Mouse (Mus musculus) forebrain, embryonic 14.5 days (tissue): ENCODE measurements around the gene Nhej1. TPM values are rescaled to one million over a fixed set of nuclear protein-coding genes. Genes with fewer than 3 reads are reported as not detected.
A peak's percentile ranks its signal among the peaks of the same experiment; 100 is the strongest.

Experiments used
- ATAC-seq: fragments of 200-750 bp; cut with Nextera tagmentation; 2 replicates; pipeline ENCODE4 v1.8.0; 2017; ENCODE audit warnings: mild to moderate bottlenecking, moderate library complexity
- DNase-seq: peaks from one replicate; pipeline ENCODE4 v3.0.0-alpha.2; 2015; ENCODE audit warnings: low spot score
- H3K27ac ChIP-seq: fragments of 300-500 bp; sonication (generic); 2 replicates; pipeline ENCODE4 v1.5.1; 2014; ENCODE audit warnings: low read depth, mild to moderate bottlenecking, control low read depth, low read length, moderate library complexity
- H3K27me3 ChIP-seq: fragments of 300-500 bp; sonication (generic); replicated peaks from 2 replicates; pipeline ENCODE4 v1.6.1; 2014; ENCODE audit warnings: low read length, control low read depth, mixed read lengths; ENCODE audit not compliant: control insufficient read depth, insufficient read depth
- H3K36me3 ChIP-seq: fragments of 300-500 bp; sonication (generic); 2 replicates; pipeline ENCODE4 v1.6.1; 2014; ENCODE audit warnings: low read length, control low read depth; ENCODE audit not compliant: control insufficient read depth, insufficient read depth
- H3K4me1 ChIP-seq: fragments of 300-500 bp; sonication (generic); 2 replicates; pipeline ENCODE4 v1.6.1; 2014; ENCODE audit warnings: antibody characterized with exemption, low read length, control low read depth; ENCODE audit not compliant: control insufficient read depth, insufficient read depth
- H3K4me2 ChIP-seq: fragments of 300-500 bp; sonication (generic); 2 replicates; pipeline ENCODE4 v1.6.1; 2014; ENCODE audit warnings: mild to moderate bottlenecking, control low read depth, low read length
- H3K4me3 ChIP-seq: fragments of 300-500 bp; sonication (generic); 2 replicates; pipeline ENCODE4 v1.5.1; 2014; ENCODE audit warnings: low read depth, low read length, control low read depth
- H3K9ac ChIP-seq: fragments of 300-500 bp; sonication (generic); 2 replicates; pipeline ENCODE4 v1.6.1; 2014; ENCODE audit warnings: mild to moderate bottlenecking, low read length, control low read depth, moderate library complexity
- H3K9me3 ChIP-seq: fragments of 300-500 bp; sonication (generic); replicated peaks from 2 replicates; pipeline ENCODE4 v1.6.1; 2016; ENCODE audit warnings: low read length, control low read depth, mixed read lengths; ENCODE audit not compliant: control insufficient read depth
- WGBS: fragments of 180-500 bp; shearing (Covaris S2); extraction: QIAGEN DNeasy Blood & Tissue Kit; methylation state at CpG from one replicate; pipeline ENCODE4 v1.1.7; 2014; 5-methylcytosine and 5-hydroxymethylcytosine counted together
- polyA plus RNA-seq: library from polyadenylated mRNA; unstranded; fragments of >200 nt; fragmentation: Nextera tagmentation; extraction: Ambion mirVana; gene quantifications from 2 replicates; pipeline ENCODE4 v1.2.1, GENCODE M21; 2014

Nhej1 gene
- polyA plus RNA-seq, 1 experiment from 2014 or later: 8.8 TPM

- no peak overlapping the region for H3K9ac ChIP-seq
- no peaks in the 10 kb centered on the region for H3K9me3 ChIP-seq
- no peaks in the 10 kb centered on the region for H3K36me3 ChIP-seq
- no peak for DNase-seq
- no peak overlapping the region for H3K4me3 ChIP-seq
- H3K27ac ChIP-seq: no peak overlapping the region
- no peaks in the 10 kb centered on the region for H3K4me1 ChIP-seq
- WGBS: 66% methylated on average over 2 of the region's 2 CpGs
- ATAC-seq: no peak
- H3K27me3 ChIP-seq: no peaks in the 10 kb centered on the region
- H3K4me2 ChIP-seq: no peak overlapping the region
These were observed 114.8 kb downstream of the Nhej1 start for GRCm38 (mm10) chr1:75010203-75010602.

GRCm38 (mm10) chr1:75006016-75006415 lies 119.0 kb downstream of the Nhej1 start:
- Histone ChIP-seq H3K4me3 (no peak overlapping the region), H3K27ac (no peak overlapping the region), H3K9ac (no peak overlapping the region), H3K27me3 (no peaks in the 10 kb centered on the region), H3K9me3 (no peaks in the 10 kb centered on the region), H3K36me3 (no peaks in the 10 kb centered on the region), H3K4me1 (no peaks in the 10 kb centered on the region), H3K4me2 (no peak overlapping the region)
- no peak for DNase-seq
- no peak for ATAC-seq
- WGBS: 68% methylated on average over 4 of the region's 4 CpGs

- no peak for DNase-seq
- Histone ChIP-seq H3K27me3 (no peaks in the 10 kb centered on the region), H3K4me1 (no peaks in the 10 kb centered on the region), H3K4me2 (no peak overlapping the region), H3K4me3 (no peak overlapping the region), H3K9me3 (no peaks in the 10 kb centered on the region), H3K36me3 (no peaks in the 10 kb centered on the region), H3K9ac (no peak overlapping the region), H3K27ac (no peak overlapping the region)
- no peak for ATAC-seq
- WGBS: 77% methylated on average over 6 of the region's 6 CpGs
These were observed 123.8 kb downstream of the Nhej1 start for GRCm38 (mm10) chr1:75001183-75001582.

GRCm38 (mm10) chr1:75000496-75000895 lies 124.5 kb downstream of the Nhej1 start:
- Histone ChIP-seq H3K27me3 (no peaks in the 10 kb centered on the region), H3K9ac (no peak overlapping the region), H3K4me1 (no peaks in the 10 kb centered on the region), H3K9me3 (no peaks in the 10 kb centered on the region), H3K4me3 (no peak overlapping the region), H3K36me3 (no peaks in the 10 kb centered on the region), H3K4me2 (no peak overlapping the region), H3K27ac (no peak overlapping the region)
- DNase-seq (peak; percentile 39), ATAC-seq (no peak)
- 0% methylated on average over 1 of the region's 1 CpGs for WGBS

GRCm38 (mm10) chr1:74999173-74999572 lies 125.8 kb downstream of the Nhej1 start:
- WGBS: 89% methylated on average over 5 of the region's 5 CpGs
- no peak for DNase-seq
- no peak for ATAC-seq
- Histone ChIP-seq H3K9me3 (no peaks in the 10 kb centered on the region), H3K4me2 (no peak overlapping the region), H3K4me1 (no peaks in the 10 kb centered on the region), H3K36me3 (no peaks in the 10 kb centered on the region), H3K27me3 (no peaks in the 10 kb centered on the region), H3K9ac (no peak overlapping the region), H3K4me3 (no peak overlapping the region), H3K27ac (no peak overlapping the region)

GRCm38 (mm10) chr1:74997231-74997630 lies 127.8 kb downstream of the Nhej1 start:
- Histone ChIP-seq H3K27me3 (no peaks in the 10 kb centered on the region), H3K4me2 (no peak overlapping the region), H3K27ac (no peak overlapping the region), H3K4me1 (no peaks in the 10 kb centered on the region), H3K36me3 (no peaks in the 10 kb centered on the region), H3K4me3 (no peak overlapping the region), H3K9me3 (no peaks in the 10 kb centered on the region), H3K9ac (no peak overlapping the region)
- 88% methylated on average over 2 of the region's 2 CpGs for WGBS
- no peak for DNase-seq
- no peak for ATAC-seq

- H3K27ac ChIP-seq: no peak overlapping the region
These were observed 148.0 kb downstream of the Nhej1 start for GRCm38 (mm10) chr1:74977001-74977400.

GRCm38 (mm10) chr1:74975936-74976335 lies 149.1 kb downstream of the Nhej1 start:
- Histone ChIP-seq H3K9me3 (no peaks in the 10 kb centered on the region), H3K36me3 (no peaks in the 10 kb centered on the region), H3K27me3 (no peaks in the 10 kb centered on the region), H3K9ac (no peak overlapping the region), H3K4me1 (no peaks in the 10 kb centered on the region), H3K4me2 (no peak overlapping the region), H3K4me3 (no peak overlapping the region), H3K27ac (no peak overlapping the region)
- WGBS: 96% methylated on average over 1 of the region's 1 CpGs
- ATAC-seq (no peak), DNase-seq (no peak)

More at GRCm38 (mm10) chr1:74977001-74977400, 148.0 kb downstream of the Nhej1 start:
- Histone ChIP-seq H3K4me3 (no peak overlapping the region), H3K4me1 (no peaks in the 10 kb centered on the region), H3K36me3 (no peaks in the 10 kb centered on the region), H3K27me3 (no peaks in the 10 kb centered on the region), H3K9me3 (no peaks in the 10 kb centered on the region), H3K9ac (no peak overlapping the region), H3K4me2 (no peak overlapping the region)
- ATAC-seq: no peak
- WGBS: 81% methylated on average over 8 of the region's 8 CpGs
- DNase-seq: no peak

GRCm38 (mm10) chr1:74973590-74973989 lies 151.4 kb downstream of the Nhej1 start:
- no peak for ATAC-seq
- Histone ChIP-seq H3K36me3 (no peaks in the 10 kb centered on the region), H3K4me3 (no peak overlapping the region), H3K9me3 (no peaks in the 10 kb centered on the region), H3K27me3 (no peaks in the 10 kb centered on the region), H3K4me1 (no peaks in the 10 kb centered on the region), H3K27ac (no peak overlapping the region), H3K4me2 (no peak overlapping the region), H3K9ac (no peak overlapping the region)
- no peak for DNase-seq
- WGBS: 76% methylated on average over 6 of the region's 6 CpGs
